Mouse (Mus musculus) small intestine, adult 2 months (tissue): ENCODE results near the gene Camk2n1. TPM values are rescaled to one million over a fixed set of nuclear protein-coding genes. Genes with fewer than 3 reads are reported as not detected.

Experiments used
- H3K27ac ChIP-seq: fragments of 200-500 bp; 2 replicates; pipeline ENCODE4 v1.5.1; 2012; ENCODE audit warnings: low read depth, low read length, control low read depth, inconsistent platforms; ENCODE audit not compliant: insufficient read depth
- H3K27me3 ChIP-seq: fragments of 200-500 bp; 2 replicates; pipeline ENCODE4 v1.6.1; 2012; ENCODE audit warnings: mild to moderate bottlenecking, moderate library complexity, low read length, inconsistent platforms; ENCODE audit not compliant: control insufficient read depth, insufficient read depth
- H3K36me3 ChIP-seq: fragments of 200-500 bp; 2 replicates; pipeline ENCODE4 v1.6.1; 2012; ENCODE audit warnings: mild to moderate bottlenecking, low read length, control low read depth, inconsistent platforms; ENCODE audit not compliant: control insufficient read depth, insufficient read depth
- H3K4me1 ChIP-seq: fragments of 200-500 bp; 2 replicates; pipeline ENCODE4 v1.6.1; 2012; ENCODE audit warnings: low read length, inconsistent platforms, mixed read lengths; ENCODE audit not compliant: control insufficient read depth, insufficient read depth, insufficient read length
- H3K4me3 ChIP-seq: fragments of 200-500 bp; 2 replicates; pipeline ENCODE4 v1.5.1; 2012; ENCODE audit warnings: low read depth, mild to moderate bottlenecking, control low read depth, inconsistent platforms, low read length, moderate library complexity
- CTCF ChIP-seq: fragments of 200-500 bp; IDR thresholded peaks from 2 replicates; pipeline ENCODE4 v1.5.1; 2012; ENCODE audit warnings: low read depth, mild to moderate bottlenecking, control low read depth, inconsistent platforms, low read length, moderate library complexity, mixed read lengths; ENCODE audit not compliant: insufficient replicate concordance, insufficient read length; ENCODE audit errors: extremely low read depth
- POLR2A ChIP-seq: fragments of 200-500 bp; IDR thresholded peaks from 2 replicates; pipeline ENCODE4 v1.6.1; 2012; ENCODE audit warnings: low read depth, mild to moderate bottlenecking, control low read depth, inconsistent platforms, low read length, moderate library complexity
- WGBS: fragments of 180-500 bp; shearing (Covaris S2); methylation state at CpG from one replicate; pipeline ENCODE4 v1.1.7; 2018; 5-methylcytosine and 5-hydroxymethylcytosine counted together
- polyA plus RNA-seq: library from polyadenylated mRNA; depleted of rRNA; stranded (reverse); fragments of >200 nt; gene quantifications from 2 replicates; pipeline ENCODE4 v1.2.3, GENCODE M21; 2012

The Camk2n1 gene
- polyA plus RNA-seq, 1 experiment = 93.9 TPM

DNA sequence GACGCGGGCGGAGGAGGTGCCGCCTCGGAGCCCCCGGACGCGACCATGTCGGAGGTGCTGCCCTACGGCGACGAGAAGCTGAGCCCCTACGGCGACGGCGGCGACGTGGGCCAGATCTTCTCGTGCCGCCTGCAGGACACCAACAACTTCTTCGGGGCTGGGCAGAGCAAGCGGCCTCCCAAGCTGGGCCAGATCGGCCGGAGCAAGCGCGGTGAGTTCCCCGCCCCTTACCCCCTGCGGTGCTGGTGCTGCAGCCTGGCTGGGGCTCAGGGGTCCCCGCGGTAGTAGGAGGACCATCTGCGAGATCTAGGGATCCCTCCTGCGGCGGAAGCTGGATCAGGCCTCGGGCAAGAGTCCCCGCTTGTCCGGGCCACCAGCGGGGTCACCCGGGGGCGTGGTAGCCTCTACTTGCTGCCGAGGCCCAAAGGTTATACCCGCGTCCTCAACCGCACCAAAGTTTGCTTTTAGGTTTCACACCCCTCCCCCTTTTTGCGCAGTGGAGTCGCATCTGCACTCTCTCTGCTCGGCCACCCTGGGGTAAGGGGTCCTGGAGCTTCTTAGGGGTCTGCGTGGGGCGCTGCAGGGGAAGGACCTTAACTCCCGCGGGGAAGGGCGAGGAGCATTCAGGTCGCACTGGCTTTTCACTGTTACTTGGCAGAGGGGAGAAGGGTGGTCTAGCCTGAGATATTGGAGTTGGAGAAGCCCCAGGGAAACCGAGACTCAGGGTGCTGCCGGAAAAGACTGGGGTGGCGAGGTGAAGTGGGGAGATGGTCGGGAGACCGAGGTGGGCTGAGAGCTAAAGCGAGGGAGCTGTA is 1.2 kb downstream of the Camk2n1 start:
- Histone ChIP-seq H3K4me1 (peaks cover 18% of the 10 kb centered on the region), H3K27ac (peak overlapping the region; percentile 70), H3K4me3 (peak overlapping the region; percentile 86), H3K36me3 (no peaks in the 10 kb centered on the region), H3K27me3 (no peaks in the 10 kb centered on the region)
- no peak for TF ChIP-seq CTCF
- TF ChIP-seq POLR2A = no peak
- WGBS = 1% methylated on average over 58 of the region's 58 CpGs

- H3K27ac ChIP-seq = peak overlapping the region; percentile 70
- TF ChIP-seq CTCF (no peak), POLR2A (no peak; the same call in 1 of the 2 replicates)
- WGBS = 0% methylated on average over 17 of the region's 17 CpGs
Measured at GRCm38 (mm10) chr4:138455956-138456341, 1.8 kb downstream of the Camk2n1 start.

DNA sequence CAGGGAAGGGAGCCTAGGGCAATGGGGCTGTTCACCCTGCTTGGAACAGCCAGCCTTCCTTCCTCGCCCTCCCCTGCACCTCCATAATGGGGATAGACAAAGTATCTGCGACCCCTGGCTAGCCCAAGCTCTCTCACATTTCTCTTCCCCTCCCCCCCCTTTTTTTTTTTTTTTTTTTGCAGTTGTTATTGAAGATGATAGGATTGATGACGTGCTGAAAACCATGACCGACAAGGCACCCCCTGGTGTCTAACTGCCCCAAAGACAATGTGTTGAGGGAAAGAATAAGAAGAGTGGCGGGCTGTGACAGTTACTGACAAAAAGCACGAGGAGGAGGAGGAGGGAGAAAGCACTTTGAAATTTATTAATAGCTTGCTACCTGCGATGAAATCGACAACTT is 2.4 kb downstream of the Camk2n1 start:
- H3K27me3 ChIP-seq = no peaks in the 10 kb centered on the region
- no peaks in the 10 kb centered on the region for H3K36me3 ChIP-seq
- WGBS = 7% methylated on average over 8 of the region's 8 CpGs
- H3K4me1 ChIP-seq = peaks cover 18% of the 10 kb centered on the region
- H3K4me3 ChIP-seq = peak overlapping the region; percentile 86
- TF ChIP-seq CTCF = no peak; the same call in 1 of the 2 replicates
- TF ChIP-seq POLR2A = no peak
- peak overlapping the region; percentile 70 for H3K27ac ChIP-seq

More at GRCm38 (mm10) chr4:138455956-138456341, 1.8 kb downstream of the Camk2n1 start:
- H3K27me3 ChIP-seq = no peaks in the 10 kb centered on the region
- H3K36me3 ChIP-seq = no peaks in the 10 kb centered on the region
- H3K4me1 ChIP-seq = peaks cover 18% of the 10 kb centered on the region
- H3K4me3 ChIP-seq = peak overlapping the region; percentile 86

DNA sequence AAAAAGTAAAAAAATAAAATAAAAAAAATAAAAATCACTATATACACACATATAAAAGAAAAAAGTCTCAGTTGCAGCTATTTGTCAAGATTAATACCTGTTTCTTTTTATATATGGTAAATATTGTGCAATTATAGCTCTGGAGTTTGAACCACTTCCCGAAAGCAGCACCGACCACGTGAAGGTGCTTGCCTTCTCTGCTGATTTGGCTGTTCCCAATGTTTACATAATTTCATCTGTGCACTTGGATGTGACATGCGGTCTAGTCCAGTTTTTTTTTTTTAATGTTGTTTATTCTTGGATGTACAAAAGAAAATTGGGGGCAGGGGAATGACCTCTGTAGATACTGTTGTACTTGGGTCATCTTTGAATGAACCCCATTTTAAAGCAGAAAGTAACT is 3.0 kb downstream of the Camk2n1 start:
- no peak overlapping the region for H3K27ac ChIP-seq
- 26% methylated on average over 4 of the region's 4 CpGs for WGBS
- TF ChIP-seq POLR2A = no peak
- TF ChIP-seq CTCF = no peak

GRCm38 (mm10) chr4:138458171-138458570 is 4.1 kb downstream of the Camk2n1 start:
- Histone ChIP-seq H3K4me1 (peaks cover 18% of the 10 kb centered on the region), H3K27me3 (no peaks in the 10 kb centered on the region), H3K36me3 (no peaks in the 10 kb centered on the region), H3K4me3 (no peak overlapping the region), H3K27ac (no peak overlapping the region)
- WGBS = 90% methylated on average over 7 of the region's 7 CpGs
- TF ChIP-seq POLR2A = no peak
- no peak for TF ChIP-seq CTCF

More for the DNA sequence above, 3.0 kb downstream of the Camk2n1 start:
- no peak overlapping the region for H3K4me3 ChIP-seq
- H3K36me3 ChIP-seq = no peaks in the 10 kb centered on the region
- no peaks in the 10 kb centered on the region for H3K27me3 ChIP-seq
- peaks cover 18% of the 10 kb centered on the region for H3K4me1 ChIP-seq

DNA sequence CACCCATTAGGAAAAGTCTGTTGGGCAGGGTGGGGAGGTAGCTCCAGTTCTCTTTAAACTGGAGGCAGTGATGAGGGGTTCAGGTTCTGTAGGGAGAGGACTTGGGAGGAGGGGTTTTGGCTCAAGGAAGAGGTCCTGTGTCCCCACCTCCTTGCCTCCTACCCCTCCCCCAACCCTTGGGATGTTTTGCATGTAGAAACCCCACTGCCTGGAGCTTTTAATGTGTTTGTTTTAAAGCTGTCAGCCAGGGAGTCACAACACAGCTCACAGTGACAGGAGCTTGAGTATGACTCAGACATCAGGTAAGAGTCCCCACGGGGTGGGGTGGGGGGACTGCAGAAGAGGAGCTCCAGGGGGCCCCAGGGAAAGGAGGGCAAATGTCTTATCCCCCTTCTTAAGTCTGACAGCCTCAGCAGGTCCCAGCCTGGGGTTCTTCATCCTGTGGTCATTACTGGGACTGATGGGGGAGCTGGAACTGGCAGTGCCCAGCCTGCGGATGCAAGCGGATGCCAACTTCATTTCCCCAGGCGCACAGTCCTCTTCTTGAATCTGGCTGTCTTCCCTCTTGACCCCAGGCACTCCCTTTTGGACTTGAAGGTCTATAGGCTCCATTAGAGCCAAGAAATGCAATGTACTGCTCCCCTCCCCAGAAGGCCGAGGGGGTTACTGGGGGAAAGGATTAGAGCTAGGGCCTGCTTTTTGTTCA is 4.8 kb downstream of the Camk2n1 start:
- Histone ChIP-seq H3K4me3 (no peak overlapping the region), H3K27ac (no peak overlapping the region), H3K27me3 (no peaks in the 10 kb centered on the region), H3K36me3 (no peaks in the 10 kb centered on the region), H3K4me1 (peaks cover 18% of the 10 kb centered on the region)
- 78% methylated on average over 5 of the region's 5 CpGs for WGBS
- TF ChIP-seq POLR2A = no peak
- TF ChIP-seq CTCF = no peak

DNA sequence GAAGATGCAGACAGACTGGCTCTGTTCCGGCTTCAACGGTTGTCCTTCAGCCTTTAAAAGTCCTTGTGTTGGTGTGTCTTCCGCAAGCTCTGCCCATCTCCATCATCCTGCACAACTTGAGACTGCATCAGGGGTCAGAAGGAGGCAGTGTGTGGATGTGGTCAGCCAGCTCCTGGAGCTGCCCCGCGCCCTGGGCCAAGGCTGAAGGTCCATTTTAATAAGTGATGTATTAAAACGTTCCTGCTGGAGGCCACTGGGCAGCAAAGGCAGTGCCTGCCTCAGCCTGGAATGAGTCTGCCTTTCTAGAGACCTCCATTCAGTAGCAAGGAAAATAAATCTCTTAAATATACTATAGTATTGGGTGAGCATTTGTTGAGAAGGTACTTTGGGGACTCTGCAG is 5.7 kb downstream of the Camk2n1 start:
- peaks cover 25% of the 10 kb centered on the region for H3K4me1 ChIP-seq
- no peaks in the 10 kb centered on the region for H3K36me3 ChIP-seq
- no peak overlapping the region for H3K27ac ChIP-seq
- TF ChIP-seq POLR2A (no peak), CTCF (no peak)
- no peaks in the 10 kb centered on the region for H3K27me3 ChIP-seq
- 38% methylated on average over 6 of the region's 6 CpGs for WGBS
- no peak overlapping the region for H3K4me3 ChIP-seq
